Mouse (Mus musculus): Measurements from ENCODE around the gene Ttc7b.

GRCm38 (mm10) chr12:100474661-100475321 lies 45.8 kb downstream of the Ttc7b start:
- TF ChIP-seq POLR2A (IDR thresholded peaks at IDR 0.05; ENCODE audit: control insufficient read depth, low read depth, low read length): no peak
- no peak for TF ChIP-seq CTCF (IDR thresholded peaks at IDR 0.05; ENCODE audit: control insufficient read depth, insufficient read depth, insufficient replicate concordance, low read depth, low read length)
